Mouse (Mus musculus) lung, embryonic 14.5 days (tissue): ENCODE measurements around the gene Zfp61. TPM values are rescaled to one million over a fixed set of nuclear protein-coding genes. Genes with fewer than 3 reads are reported as not detected.
A peak's percentile ranks its signal among the peaks of the same experiment; 100 is the strongest.
"Not testable (repeated sequence)": the region's sequence is repeated elsewhere in the genome, so short reads cannot be mapped to it uniquely, and the experiment has no call there.

Experiments used
- ATAC-seq: fragments of 200-750 bp; cut with Nextera tagmentation; 2 replicates; pipeline ENCODE4 v1.8.0; 2017; ENCODE audit warnings: mild to moderate bottlenecking, moderate TSS enrichment, moderate library complexity; ENCODE audit not compliant: insufficient read depth
- DNase-seq: peaks from one replicate; pipeline ENCODE4 v3.0.0-alpha.2; 2015
- H3K27ac ChIP-seq: fragments of 300-500 bp; sonication (generic); 2 replicates; pipeline ENCODE4 v1.5.1; 2014; ENCODE audit warnings: low read depth, mild to moderate bottlenecking, moderate library complexity
- H3K27me3 ChIP-seq: fragments of 300-500 bp; sonication (generic); 2 replicates; pipeline ENCODE4 v1.6.1; 2014; ENCODE audit warnings: low read length, control low read depth; ENCODE audit not compliant: insufficient read depth
- H3K36me3 ChIP-seq: fragments of 300-500 bp; sonication (generic); 2 replicates; pipeline ENCODE4 v1.6.1; 2014; ENCODE audit warnings: control low read depth; ENCODE audit not compliant: insufficient read depth
- H3K4me1 ChIP-seq: fragments of 300-500 bp; sonication (generic); 2 replicates; pipeline ENCODE4 v1.6.1; 2014; ENCODE audit warnings: antibody characterized with exemption, control low read depth; ENCODE audit not compliant: insufficient read depth
- H3K4me2 ChIP-seq: fragments of 300-500 bp; sonication (generic); 2 replicates; pipeline ENCODE4 v1.6.1; 2014; ENCODE audit warnings: mild to moderate bottlenecking
- H3K4me3 ChIP-seq: fragments of 300-500 bp; sonication (generic); 2 replicates; pipeline ENCODE4 v1.5.1; 2014; ENCODE audit warnings: low read depth, low read length
- H3K9ac ChIP-seq: fragments of 300-500 bp; sonication (generic); 2 replicates; pipeline ENCODE4 v1.6.1; 2014
- H3K9me3 ChIP-seq: fragments of 300-500 bp; sonication (generic); 2 replicates; pipeline ENCODE4 v1.6.1; 2016; ENCODE audit warnings: low read depth, low read length, control low read depth
- CTCF ChIP-seq: IDR thresholded peaks from 2 replicates; pipeline ENCODE4 v1.5.1; 2016; ENCODE audit warnings: antibody characterized with exemption, low read depth
- WGBS: fragments of 180-500 bp; shearing (Covaris S2); extraction: QIAGEN DNeasy Blood & Tissue Kit; methylation state at CpG from one replicate; pipeline ENCODE4 v1.1.7; 2014; 5-methylcytosine and 5-hydroxymethylcytosine counted together
- polyA plus RNA-seq: library from polyadenylated mRNA; unstranded; fragments of >200 nt; fragmentation: Nextera tagmentation; extraction: Ambion mirVana; gene quantifications from 2 replicates; pipeline ENCODE4 v1.2.1, GENCODE M21; 2014

The Zfp61 gene
- polyA plus RNA-seq, 1 experiment from 2014 or later: 32.4 TPM

GRCm38 (mm10) chr7:24287670-24288069 is 13.4 kb downstream of the Zfp61 start:
- TF ChIP-seq CTCF: no peak
- no peak for ATAC-seq
- no peaks in the 10 kb centered on the region for H3K9me3 ChIP-seq

GRCm38 (mm10) chr7:24286916-24287315 is 14.1 kb downstream of the Zfp61 start:
- no peak for TF ChIP-seq CTCF
- no peak for DNase-seq

More at GRCm38 (mm10) chr7:24287670-24288069, 13.4 kb downstream of the Zfp61 start:
- H3K4me1 ChIP-seq: no peaks in the 10 kb centered on the region
- H3K4me3 ChIP-seq: no peak overlapping the region
- H3K4me2 ChIP-seq: no peak overlapping the region
- no peak overlapping the region for H3K27ac ChIP-seq
- DNase-seq: no peak
- no peaks in the 10 kb centered on the region for H3K27me3 ChIP-seq
- H3K9ac ChIP-seq: no peak overlapping the region
- 80% methylated on average over 5 of the region's 5 CpGs for WGBS
- H3K36me3 ChIP-seq: peaks cover 36% of the 10 kb centered on the region

GRCm38 (mm10) chr7:24286090-24286489 is 14.9 kb downstream of the Zfp61 start:
- no peak overlapping the region for H3K27ac ChIP-seq
- H3K4me2 ChIP-seq: no peak overlapping the region
- peak; percentile 26 for TF ChIP-seq CTCF
- H3K4me3 ChIP-seq: no peak overlapping the region
- 48% methylated on average over 4 of the region's 4 CpGs for WGBS
- peaks cover 20% of the 10 kb centered on the region for H3K36me3 ChIP-seq
- DNase-seq (peak; percentile 15), ATAC-seq (no peak)
- no peak overlapping the region for H3K9ac ChIP-seq
- no peaks in the 10 kb centered on the region for H3K4me1 ChIP-seq
- no peaks in the 10 kb centered on the region for H3K27me3 ChIP-seq
- H3K9me3 ChIP-seq: no peaks in the 10 kb centered on the region

More at GRCm38 (mm10) chr7:24286916-24287315, 14.1 kb downstream of the Zfp61 start:
- no peak for ATAC-seq
- WGBS: 75% methylated on average over 4 of the region's 4 CpGs
- Histone ChIP-seq H3K27me3 (no peaks in the 10 kb centered on the region), H3K27ac (no peak overlapping the region), H3K36me3 (peaks cover 29% of the 10 kb centered on the region), H3K4me2 (no peak overlapping the region), H3K9me3 (no peaks in the 10 kb centered on the region), H3K4me3 (no peak overlapping the region), H3K9ac (no peak overlapping the region), H3K4me1 (no peaks in the 10 kb centered on the region)

GRCm38 (mm10) chr7:24280858-24281145 is 20.2 kb downstream of the Zfp61 start:
- H3K4me3 ChIP-seq: no peak overlapping the region
- TF ChIP-seq CTCF: no peak
- no peaks in the 10 kb centered on the region for H3K27me3 ChIP-seq
- no peaks in the 10 kb centered on the region for H3K36me3 ChIP-seq
- H3K4me2 ChIP-seq: no peak overlapping the region
- no peaks in the 10 kb centered on the region for H3K9me3 ChIP-seq
- H3K4me1 ChIP-seq: no peaks in the 10 kb centered on the region
- ATAC-seq: no peak
- WGBS: 47% methylated on average over 4 of the region's 4 CpGs
- no peak overlapping the region for H3K27ac ChIP-seq
- no peak overlapping the region for H3K9ac ChIP-seq
- no peak for DNase-seq

- no peak for ATAC-seq
These were observed 20.8 kb downstream of the Zfp61 start for GRCm38 (mm10) chr7:24280031-24280857.

GRCm38 (mm10) chr7:24278771-24279170 is 22.3 kb downstream of the Zfp61 start:
- H3K27ac ChIP-seq, H3K4me3 ChIP-seq, H3K9ac ChIP-seq, H3K27me3 ChIP-seq, H3K4me1 ChIP-seq, H3K4me2 ChIP-seq, H3K9me3 ChIP-seq, ATAC-seq, DNase-seq: not testable (repeated sequence)
- 83% methylated on average over 3 of the region's 3 CpGs for WGBS
- H3K36me3 ChIP-seq: peaks cover 15% of the 10 kb centered on the region

More at GRCm38 (mm10) chr7:24280031-24280857, 20.8 kb downstream of the Zfp61 start:
- WGBS: 53% methylated on average over 10 of the region's 10 CpGs
- Histone ChIP-seq H3K9ac (no peak overlapping the region), H3K9me3 (no peaks in the 10 kb centered on the region), H3K27me3 (no peaks in the 10 kb centered on the region), H3K4me1 (no peaks in the 10 kb centered on the region), H3K4me3 (no peak overlapping the region), H3K27ac (no peak overlapping the region), H3K36me3 (peaks cover 2% of the 10 kb centered on the region), H3K4me2 (no peak overlapping the region)
- TF ChIP-seq CTCF: no peak
- no peak for DNase-seq

- WGBS: 92% methylated on average over 4 of the region's 4 CpGs
- H3K9me3 ChIP-seq: no peaks in the 10 kb centered on the region
- no peak for TF ChIP-seq CTCF
These were observed 26.6 kb downstream of the Zfp61 start for GRCm38 (mm10) chr7:24274456-24274855.

More at GRCm38 (mm10) chr7:24274456-24274855, 26.6 kb downstream of the Zfp61 start:
- ATAC-seq (no peak), DNase-seq (no peak)
- H3K4me3 ChIP-seq: no peak overlapping the region
- no peaks in the 10 kb centered on the region for H3K27me3 ChIP-seq
- H3K4me2 ChIP-seq: no peak overlapping the region
- H3K27ac ChIP-seq: no peak overlapping the region
- H3K36me3 ChIP-seq: peaks cover 15% of the 10 kb centered on the region
- H3K9ac ChIP-seq: no peak overlapping the region
- peaks cover 3% of the 10 kb centered on the region; the same call in 1 of the 2 replicates for H3K4me1 ChIP-seq
